Mouse (Mus musculus) forebrain, embryonic 14.5 days (tissue): ENCODE data around the gene Elovl2. TPM values are rescaled to one million over a fixed set of nuclear protein-coding genes. Genes with fewer than 3 reads are reported as not detected.

ENCODE experiments used
- ATAC-seq: fragments of 200-750 bp; cut with Nextera tagmentation; 2 replicates; pipeline ENCODE4 v1.8.0; 2017; ENCODE audit warnings: mild to moderate bottlenecking, moderate library complexity
- DNase-seq: peaks from one replicate; pipeline ENCODE4 v3.0.0-alpha.2; 2015; ENCODE audit warnings: low spot score
- H3K27ac ChIP-seq: fragments of 300-500 bp; sonication (generic); 2 replicates; pipeline ENCODE4 v1.5.1; 2014; ENCODE audit warnings: low read depth, mild to moderate bottlenecking, control low read depth, low read length, moderate library complexity
- H3K27me3 ChIP-seq: fragments of 300-500 bp; sonication (generic); replicated peaks from 2 replicates; pipeline ENCODE4 v1.6.1; 2014; ENCODE audit warnings: low read length, control low read depth, mixed read lengths; ENCODE audit not compliant: control insufficient read depth, insufficient read depth
- H3K36me3 ChIP-seq: fragments of 300-500 bp; sonication (generic); 2 replicates; pipeline ENCODE4 v1.6.1; 2014; ENCODE audit warnings: low read length, control low read depth; ENCODE audit not compliant: control insufficient read depth, insufficient read depth
- H3K4me1 ChIP-seq: fragments of 300-500 bp; sonication (generic); 2 replicates; pipeline ENCODE4 v1.6.1; 2014; ENCODE audit warnings: antibody characterized with exemption, low read length, control low read depth; ENCODE audit not compliant: control insufficient read depth, insufficient read depth
- H3K4me2 ChIP-seq: fragments of 300-500 bp; sonication (generic); 2 replicates; pipeline ENCODE4 v1.6.1; 2014; ENCODE audit warnings: mild to moderate bottlenecking, control low read depth, low read length
- H3K4me3 ChIP-seq: fragments of 300-500 bp; sonication (generic); 2 replicates; pipeline ENCODE4 v1.5.1; 2014; ENCODE audit warnings: low read depth, low read length, control low read depth
- H3K9ac ChIP-seq: fragments of 300-500 bp; sonication (generic); 2 replicates; pipeline ENCODE4 v1.6.1; 2014; ENCODE audit warnings: mild to moderate bottlenecking, low read length, control low read depth, moderate library complexity
- H3K9me3 ChIP-seq: fragments of 300-500 bp; sonication (generic); replicated peaks from 2 replicates; pipeline ENCODE4 v1.6.1; 2016; ENCODE audit warnings: low read length, control low read depth, mixed read lengths; ENCODE audit not compliant: control insufficient read depth
- WGBS: fragments of 180-500 bp; shearing (Covaris S2); extraction: QIAGEN DNeasy Blood & Tissue Kit; methylation state at CpG from one replicate; pipeline ENCODE4 v1.1.7; 2014; 5-methylcytosine and 5-hydroxymethylcytosine counted together
- polyA plus RNA-seq: library from polyadenylated mRNA; unstranded; fragments of >200 nt; fragmentation: Nextera tagmentation; extraction: Ambion mirVana; gene quantifications from 2 replicates; pipeline ENCODE4 v1.2.1, GENCODE M21; 2014

Gene Elovl2
- polyA plus RNA-seq, 1 experiment from 2014 or later, result 41.8 TPM

DNA sequence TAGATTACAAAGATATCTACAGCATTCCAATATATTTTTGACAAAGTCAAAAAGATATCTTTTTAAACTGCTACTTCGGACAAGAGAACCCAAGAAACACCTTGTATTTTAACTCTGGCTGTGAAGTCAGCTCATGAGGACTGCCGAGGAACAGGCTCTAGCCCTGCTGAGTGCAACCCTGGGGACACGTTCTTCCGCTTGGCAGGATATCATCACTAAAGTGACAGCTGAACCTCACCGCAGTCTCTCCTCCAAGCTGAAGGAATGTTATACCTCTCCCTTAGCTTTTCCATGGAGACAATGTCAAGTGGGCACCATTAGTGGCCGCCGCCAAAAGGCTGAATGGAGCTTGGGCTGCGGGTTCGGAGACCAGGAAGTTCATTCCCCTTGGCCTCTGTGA lies 16.5 kb downstream of the Elovl2 start:
- Histone ChIP-seq H3K36me3 (no peaks in the 10 kb centered on the region), H3K9ac (no peak overlapping the region), H3K4me3 (no peak overlapping the region), H3K9me3 (no peaks in the 10 kb centered on the region), H3K27ac (no peak overlapping the region), H3K4me2 (no peak overlapping the region), H3K4me1 (peaks cover 4% of the 10 kb centered on the region; the same call in 1 of the 2 replicates), H3K27me3 (no peaks in the 10 kb centered on the region)
- ATAC-seq, result no peak
- 72% methylated on average over 9 of the region's 9 CpGs for WGBS
- DNase-seq, result no peak

DNA sequence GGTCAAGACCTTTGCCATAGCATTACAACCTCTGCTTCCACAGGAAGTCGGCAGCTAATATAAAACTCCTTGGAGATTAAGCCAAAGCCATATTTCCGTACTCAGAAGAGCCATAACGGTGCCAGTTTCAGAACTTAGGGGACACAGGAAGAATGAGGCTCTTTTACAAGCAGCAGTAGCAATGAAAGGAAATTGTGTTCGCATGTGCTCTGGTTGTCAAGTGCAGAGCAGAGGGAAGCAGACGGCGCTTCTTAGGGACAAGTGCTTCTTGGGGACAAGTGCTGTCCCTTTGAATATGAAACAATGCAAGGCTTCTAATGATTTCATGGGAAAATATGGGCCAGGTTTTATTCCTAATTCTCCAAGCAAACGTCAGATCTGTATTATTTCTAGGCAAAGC lies 16.9 kb downstream of the Elovl2 start:
- Histone ChIP-seq H3K4me2 (no peak overlapping the region), H3K4me1 (peaks cover 4% of the 10 kb centered on the region; the same call in 1 of the 2 replicates), H3K9ac (no peak overlapping the region), H3K4me3 (no peak overlapping the region), H3K9me3 (no peaks in the 10 kb centered on the region), H3K27me3 (no peaks in the 10 kb centered on the region), H3K36me3 (no peaks in the 10 kb centered on the region), H3K27ac (no peak overlapping the region)
- ATAC-seq (no peak), DNase-seq (peak; percentile 16)
- 65% methylated on average over 7 of the region's 7 CpGs for WGBS

DNA sequence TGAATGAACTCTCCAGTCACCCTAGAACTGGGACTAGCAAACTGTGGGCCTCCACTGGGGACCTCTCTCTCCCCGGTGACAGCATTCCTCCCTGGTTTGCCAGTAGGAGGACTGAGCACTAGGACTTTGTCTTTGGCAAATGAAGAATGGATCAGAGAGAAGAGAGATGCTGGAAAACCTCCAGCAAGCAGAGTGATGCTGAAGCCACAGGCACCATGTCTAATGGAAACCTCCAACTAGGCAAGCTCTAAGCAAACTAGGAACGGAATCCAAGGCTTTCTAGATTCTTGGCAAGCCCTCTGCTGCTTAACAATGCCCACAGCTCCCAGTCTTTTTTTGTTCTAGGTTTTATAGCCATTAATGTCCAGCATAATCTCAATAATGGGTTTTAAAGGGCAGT lies 19.3 kb downstream of the Elovl2 start:
- Histone ChIP-seq H3K4me3 (no peak overlapping the region), H3K36me3 (peaks cover 11% of the 10 kb centered on the region; the same call in 1 of the 2 replicates), H3K4me2 (no peak overlapping the region), H3K27me3 (no peaks in the 10 kb centered on the region), H3K9me3 (no peaks in the 10 kb centered on the region), H3K9ac (no peak overlapping the region), H3K27ac (no peak overlapping the region), H3K4me1 (peaks cover 4% of the 10 kb centered on the region; the same call in 1 of the 2 replicates)
- ATAC-seq (no peak), DNase-seq (no peak)
- WGBS, result 72% methylated on average over 2 of the region's 2 CpGs

DNA sequence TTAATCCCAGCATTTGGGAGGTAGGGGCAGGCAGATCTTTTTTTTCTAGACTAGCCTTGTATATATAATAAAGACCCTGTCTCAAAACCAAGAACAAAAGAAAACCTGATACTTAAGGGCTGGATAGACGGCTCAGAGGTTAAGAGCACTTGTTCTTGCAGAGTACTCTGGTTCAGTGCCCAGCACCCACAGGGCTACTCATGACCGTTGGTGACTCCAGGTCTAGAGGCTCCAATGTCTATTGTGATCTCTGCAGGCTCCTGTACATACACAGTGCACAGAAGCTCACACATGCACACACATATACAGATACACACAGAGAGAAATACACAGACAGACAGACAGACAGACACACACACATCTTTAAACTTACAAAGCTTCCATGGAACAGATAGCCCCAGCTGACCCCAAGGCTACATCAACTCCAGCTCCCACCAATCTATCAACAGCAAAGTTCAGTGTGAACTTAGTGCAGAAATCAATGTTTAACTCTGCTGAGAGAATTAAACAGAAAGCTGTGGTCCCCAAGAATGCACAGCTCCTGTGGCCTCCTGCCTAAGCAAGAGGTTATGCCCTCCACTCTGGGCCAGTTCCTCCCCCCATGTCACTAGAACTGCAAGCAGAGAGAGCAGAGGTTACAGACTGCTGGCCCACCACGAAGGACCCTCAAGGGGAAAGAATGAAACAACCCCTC lies 24.4 kb downstream of the Elovl2 start:
- no peaks in the 10 kb centered on the region for H3K9me3 ChIP-seq
- H3K4me1 ChIP-seq, result no peaks in the 10 kb centered on the region
- ATAC-seq (no peak), DNase-seq (no peak)
- WGBS, result 66% methylated on average over 3 of the region's 3 CpGs
- H3K27ac ChIP-seq, result no peak overlapping the region
- H3K4me2 ChIP-seq, result no peak overlapping the region
- H3K27me3 ChIP-seq, result no peaks in the 10 kb centered on the region
- no peak overlapping the region for H3K9ac ChIP-seq
- peaks cover 36% of the 10 kb centered on the region for H3K36me3 ChIP-seq
- H3K4me3 ChIP-seq, result no peak overlapping the region

DNA sequence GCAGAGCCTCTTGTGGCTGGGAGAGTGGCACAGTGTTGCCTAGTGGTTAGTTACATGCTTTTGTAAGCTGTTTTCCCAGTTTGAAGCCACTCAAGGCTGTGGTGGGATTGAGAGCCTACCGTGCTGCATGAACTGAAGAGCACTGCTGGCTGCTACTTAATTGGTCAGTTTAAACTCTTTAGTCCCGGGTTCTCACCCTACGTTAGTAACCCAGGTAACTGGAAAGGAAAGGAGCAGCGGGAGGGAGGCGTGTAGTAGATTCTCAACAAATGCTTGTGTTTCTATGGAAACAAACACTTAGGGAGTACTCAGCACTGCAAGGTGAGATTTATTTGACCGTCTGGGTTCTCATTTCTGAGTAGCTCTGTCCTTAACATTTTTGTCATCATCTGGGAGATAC lies 32.3 kb downstream of the Elovl2 start:
- no peak overlapping the region for H3K9ac ChIP-seq
- H3K4me1 ChIP-seq, result no peaks in the 10 kb centered on the region
- 70% methylated on average over 6 of the region's 6 CpGs for WGBS
- no peaks in the 10 kb centered on the region for H3K9me3 ChIP-seq
- no peak for DNase-seq
- no peaks in the 10 kb centered on the region for H3K27me3 ChIP-seq
- peaks cover 79% of the 10 kb centered on the region for H3K36me3 ChIP-seq
- no peak overlapping the region for H3K4me3 ChIP-seq
- H3K4me2 ChIP-seq, result no peak overlapping the region
- ATAC-seq, result no peak
- no peak overlapping the region for H3K27ac ChIP-seq

DNA sequence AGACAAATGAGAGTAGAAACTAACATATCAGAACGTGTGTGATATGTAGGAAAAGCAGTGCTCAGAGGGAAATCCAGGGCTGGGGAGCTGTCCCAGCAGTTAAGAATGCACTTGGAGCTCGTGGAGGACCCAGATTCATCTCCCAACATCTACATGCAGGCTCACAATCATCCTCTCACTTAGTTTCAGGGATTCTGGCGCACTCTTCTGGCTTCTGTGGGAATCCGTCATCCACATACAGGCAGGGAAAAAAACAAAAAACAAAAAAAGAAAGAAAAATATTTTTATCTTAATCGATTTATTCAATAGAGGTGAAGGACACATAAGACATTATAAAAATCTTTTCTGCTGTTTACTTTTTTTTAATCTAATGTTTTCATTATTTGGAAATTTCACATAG lies 61.8 kb downstream of the Elovl2 start:
- Histone ChIP-seq H3K27ac (no peak overlapping the region), H3K4me2 (no peak overlapping the region), H3K36me3 (no peaks in the 10 kb centered on the region), H3K4me1 (no peaks in the 10 kb centered on the region), H3K27me3 (no peaks in the 10 kb centered on the region), H3K4me3 (no peak overlapping the region), H3K9ac (no peak overlapping the region), H3K9me3 (no peaks in the 10 kb centered on the region)
- WGBS, result 72% methylated on average over 5 of the region's 5 CpGs
- no peak for ATAC-seq
- peak; percentile 25 for DNase-seq

DNA sequence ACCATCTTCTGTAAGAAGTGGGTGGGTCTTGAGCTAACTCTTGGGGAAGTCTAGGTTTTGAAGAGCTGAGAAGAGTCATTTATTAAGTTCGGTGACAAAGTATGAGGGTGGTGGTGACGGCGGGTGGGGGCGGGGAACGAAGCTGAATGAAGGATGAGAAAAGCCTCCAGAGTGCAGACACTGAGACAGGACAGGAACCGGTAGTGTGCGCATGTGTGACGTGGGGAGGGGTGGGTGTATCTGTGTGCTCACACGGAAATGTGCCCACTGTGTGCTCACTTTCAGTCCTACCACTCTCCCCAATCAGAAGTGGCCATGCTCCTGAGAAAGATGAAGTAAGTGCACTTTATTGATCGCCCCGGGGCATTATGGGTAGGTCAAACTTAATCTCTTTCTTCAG lies 67.1 kb downstream of the Elovl2 start:
- Histone ChIP-seq H3K4me2 (no peak overlapping the region), H3K4me3 (no peak overlapping the region), H3K27ac (no peak overlapping the region), H3K9me3 (no peaks in the 10 kb centered on the region), H3K4me1 (no peaks in the 10 kb centered on the region), H3K36me3 (no peaks in the 10 kb centered on the region), H3K9ac (no peak overlapping the region), H3K27me3 (no peaks in the 10 kb centered on the region)
- ATAC-seq, result no peak
- 88% methylated on average over 11 of the region's 11 CpGs for WGBS
- no peak for DNase-seq

DNA sequence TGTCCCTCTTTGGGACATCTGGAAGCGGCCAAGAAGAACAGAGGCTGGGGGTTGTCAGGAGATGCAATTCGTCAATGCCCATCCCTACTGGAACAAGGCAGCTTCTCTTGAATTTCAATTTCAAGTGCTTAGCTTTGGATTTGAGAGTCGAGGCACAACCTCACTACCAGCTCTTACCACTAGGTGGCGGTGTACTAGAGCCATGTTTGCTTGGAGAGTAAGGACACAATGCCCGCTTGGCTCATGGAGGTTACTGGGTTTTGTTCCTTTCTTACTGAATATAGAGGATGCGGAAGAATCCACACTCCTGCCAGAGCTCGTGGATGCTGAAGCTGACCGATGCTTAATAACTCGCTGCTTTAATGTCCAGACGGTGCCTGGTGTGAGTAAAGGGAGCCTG lies 73.9 kb downstream of the Elovl2 start:
- Histone ChIP-seq H3K36me3 (no peaks in the 10 kb centered on the region), H3K27ac (no peak overlapping the region), H3K4me3 (no peak overlapping the region), H3K4me1 (no peaks in the 10 kb centered on the region), H3K27me3 (no peaks in the 10 kb centered on the region), H3K9ac (no peak overlapping the region), H3K9me3 (no peaks in the 10 kb centered on the region), H3K4me2 (no peak overlapping the region)
- ATAC-seq (no peak), DNase-seq (peak; percentile 62)
- 78% methylated on average over 10 of the region's 10 CpGs for WGBS

DNA sequence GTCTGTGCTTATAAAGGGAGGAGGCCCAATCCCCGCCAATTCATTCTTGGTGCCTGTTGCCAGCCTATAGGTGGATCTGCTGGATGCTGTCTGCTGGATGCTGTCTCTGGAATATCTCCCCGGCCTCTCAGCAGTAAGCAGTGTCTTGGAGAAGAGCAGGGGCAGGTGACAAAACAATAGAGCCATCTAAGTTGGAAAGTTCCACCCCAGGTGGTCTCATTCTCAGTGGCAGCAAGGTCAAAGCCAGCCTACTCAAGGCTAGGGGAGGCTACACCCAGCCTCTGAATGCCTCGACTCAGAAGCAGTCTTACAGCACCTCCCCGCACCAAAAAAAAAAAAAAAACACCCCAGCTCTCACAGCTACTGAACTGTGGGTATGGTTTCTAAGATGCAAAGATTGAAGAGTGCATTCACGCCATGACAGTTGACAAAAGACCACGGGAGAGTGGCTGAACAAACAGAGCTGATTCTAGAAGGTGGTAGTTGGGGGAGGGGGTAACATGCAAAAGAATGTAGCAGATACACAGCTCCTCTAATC lies 74.7 kb downstream of the Elovl2 start:
- H3K4me1 ChIP-seq, result no peaks in the 10 kb centered on the region
- H3K9me3 ChIP-seq, result no peaks in the 10 kb centered on the region
- H3K27me3 ChIP-seq, result no peaks in the 10 kb centered on the region
- 75% methylated on average over 6 of the region's 6 CpGs for WGBS
- H3K36me3 ChIP-seq, result no peaks in the 10 kb centered on the region
- no peak overlapping the region for H3K4me3 ChIP-seq
- no peak overlapping the region for H3K9ac ChIP-seq
- ATAC-seq (no peak), DNase-seq (no peak)
- no peak overlapping the region for H3K4me2 ChIP-seq
- no peak overlapping the region for H3K27ac ChIP-seq
